Mouse (Mus musculus) kidney, postnatal 36 days (tissue): Measurements from ENCODE around the gene Fgb.
A peak's percentile ranks its signal among the peaks of the same experiment; 100 is the strongest.

Experiments
- DNase-seq, 2 experiments: peaks; one replicate each; pipeline ENCODE4 v3.0.0; 2021 to 2022; ENCODE audit warnings: mixed read lengths in 2 of 2

Gene Fgb

GRCm38 (mm10) chr3:83025475-83026301 lies 24.0 kb downstream of the Fgb start, which contains the start of gene Fga:
Fga (plus strand) TSS chr3:83026076.
- peak; percentile 74 for DNase-seq

GRCm38 (mm10) chr3:83025036-83025435 lies 24.6 kb downstream of the Fgb start:
- no peak for DNase-seq

- DNase-seq = no peak
Measured at GRCm38 (mm10) chr3:83021176-83021575, 28.5 kb downstream of the Fgb start.

- DNase-seq = peak in 1 of 2 experiments; percentile 44
Measured at GRCm38 (mm10) chr3:83020387-83020786, 29.3 kb downstream of the Fgb start.

GRCm38 (mm10) chr3:83016236-83016635 lies 33.4 kb downstream of the Fgb start:
- DNase-seq = no peak

GRCm38 (mm10) chr3:83013951-83014350 lies 35.7 kb downstream of the Fgb start:
- no peak for DNase-seq

GRCm38 (mm10) chr3:83012636-83013035 lies 37.0 kb downstream of the Fgb start:
- DNase-seq = no peak

GRCm38 (mm10) chr3:83011565-83011964 lies 38.1 kb downstream of the Fgb start:
- no peak for DNase-seq

- no peak for DNase-seq
Measured at GRCm38 (mm10) chr3:83011136-83011535, 38.5 kb downstream of the Fgb start.

GRCm38 (mm10) chr3:83010291-83010690 lies 39.4 kb downstream of the Fgb start:
- peak; percentile 47 to 66 for DNase-seq

GRCm38 (mm10) chr3:83007557-83007956 lies 42.1 kb downstream of the Fgb start, which contains the start of gene Fgg:
Fgg (plus strand) TSS chr3:83007724.
- no peak for DNase-seq

GRCm38 (mm10) chr3:83004801-83005200 lies 44.9 kb downstream of the Fgb start:
- peak in 1 of 2 experiments; percentile 14 for DNase-seq

- DNase-seq = no peak
Measured at GRCm38 (mm10) chr3:83003068-83003467, 46.6 kb downstream of the Fgb start.

- peak; percentile 30 to 66 for DNase-seq
Measured at GRCm38 (mm10) chr3:83002191-83002590, 47.5 kb downstream of the Fgb start.

- DNase-seq = no peak
Measured at GRCm38 (mm10) chr3:82999995-83000394, 49.7 kb downstream of the Fgb start.

- peak; percentile 53 to 69 for DNase-seq
Measured at GRCm38 (mm10) chr3:82998772-82999463, 50.7 kb downstream of the Fgb start.

GRCm38 (mm10) chr3:82996656-82997055 lies 53.0 kb downstream of the Fgb start:
- no peak for DNase-seq

- peak; percentile 56 to 82 for DNase-seq
Measured at GRCm38 (mm10) chr3:82995368-82995767, 54.3 kb downstream of the Fgb start.

GRCm38 (mm10) chr3:82992956-82993355 lies 56.7 kb downstream of the Fgb start:
- DNase-seq = no peak

GRCm38 (mm10) chr3:82991963-82992362 lies 57.7 kb downstream of the Fgb start:
- no peak for DNase-seq
